Mouse (Mus musculus) hindbrain, embryonic 15.5 days (tissue): ENCODE measurements around the gene Vmn1r202. TPM values are rescaled to one million over a fixed set of nuclear protein-coding genes. Genes with fewer than 3 reads are reported as not detected.
"Not testable (repeated sequence)": the region's sequence is repeated elsewhere in the genome, so short reads cannot be mapped to it uniquely, and the experiment has no call there.

ENCODE experiments used
- ATAC-seq: fragments of 200-750 bp; cut with Nextera tagmentation; 2 replicates; pipeline ENCODE4 v1.8.0; 2017; ENCODE audit warnings: low read depth, moderate number of reproducible peaks, moderate TSS enrichment; ENCODE audit not compliant: low FRiP score
- H3K27ac ChIP-seq: fragments of 300-500 bp; sonication (generic); replicated peaks from 2 replicates; pipeline ENCODE4 v1.5.1; 2015; ENCODE audit warnings: mild to moderate bottlenecking, inconsistent platforms
- H3K27me3 ChIP-seq: fragments of 300-500 bp; sonication (generic); 2 replicates; pipeline ENCODE4 v1.6.1; 2015; ENCODE audit warnings: control low read depth, inconsistent platforms
- H3K36me3 ChIP-seq: fragments of 300-500 bp; sonication (generic); 2 replicates; pipeline ENCODE4 v1.6.1; 2015; ENCODE audit warnings: control low read depth, inconsistent platforms
- H3K4me1 ChIP-seq: fragments of 300-500 bp; sonication (generic); replicated peaks from 2 replicates; pipeline ENCODE4 v1.6.1; 2015; ENCODE audit warnings: control low read depth, inconsistent platforms
- H3K4me2 ChIP-seq: fragments of 300-500 bp; sonication (generic); 2 replicates; pipeline ENCODE4 v1.6.1; 2015; ENCODE audit warnings: moderate library complexity, mild to moderate bottlenecking, inconsistent platforms
- H3K4me3 ChIP-seq: fragments of 300-500 bp; sonication (generic); 2 replicates; pipeline ENCODE4 v1.5.1; 2015; ENCODE audit warnings: mild to moderate bottlenecking, inconsistent platforms
- H3K9ac ChIP-seq: fragments of 300-500 bp; sonication (generic); 2 replicates; pipeline ENCODE4 v1.6.1; 2015; ENCODE audit warnings: inconsistent platforms
- H3K9me3 ChIP-seq: fragments of 300-500 bp; sonication (generic); 2 replicates; pipeline ENCODE4 v1.6.1; 2016; ENCODE audit warnings: control low read depth, inconsistent platforms
- WGBS: fragments of 180-500 bp; shearing (Covaris S2); methylation state at CpG from one replicate; pipeline ENCODE4 v1.1.7; 2015; 5-methylcytosine and 5-hydroxymethylcytosine counted together
- polyA plus RNA-seq: library from polyadenylated mRNA; unstranded; fragments of >200 nt; fragmentation: Nextera tagmentation; extraction: Ambion mirVana; gene quantifications from 2 replicates; pipeline ENCODE4 v1.2.1, GENCODE M21; 2015

The Vmn1r202 gene
- not detected in 2 replicates for polyA plus RNA-seq

- Histone ChIP-seq H3K4me3 (no peak within 1 kb of the TSS), H3K27ac (no peak within 1 kb of the TSS), H3K9ac (no peak within 1 kb of the TSS), H3K4me1 (no peaks in the 10 kb centered on the region), H3K27me3 (no peaks in the 10 kb centered on the region), H3K36me3 (no peaks in the 10 kb centered on the region), H3K9me3 (no peaks in the 10 kb centered on the region), H3K4me2 (no peak within 1 kb of the TSS)
- no peak for ATAC-seq
Measured at GRCm38 (mm10) chr13:22505281-22505680, at the start of gene Vmn1r202. Vmn1r202 (minus strand) TSS chr13:22505381.

DNA sequence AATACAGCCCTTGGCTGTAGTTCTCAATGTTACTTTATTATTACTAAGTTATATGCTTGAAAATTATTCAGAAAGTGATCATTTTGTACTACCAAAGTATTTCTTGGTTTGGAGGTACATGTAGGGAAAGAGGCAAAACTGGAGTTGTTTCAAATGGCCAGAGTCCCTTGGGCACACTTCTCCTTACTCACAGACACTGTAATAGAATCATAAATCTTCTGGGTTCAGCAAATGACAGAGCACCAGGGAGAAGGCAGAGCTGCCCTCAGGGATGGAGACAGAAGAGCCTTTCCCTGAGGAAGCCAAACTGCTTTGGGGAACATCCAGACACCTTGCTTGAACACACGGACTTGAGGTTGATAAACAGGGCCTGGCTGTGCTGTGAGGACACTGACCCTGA is 47.7 kb upstream of the Vmn1r202 start, which contains the start of gene Vmn1r204:
Gene Vmn1r204 (plus strand): TSS at position 301 of the 400 bp plus-strand sequence.
- not testable (repeated sequence) for H3K9me3 ChIP-seq, H3K36me3 ChIP-seq, H3K9ac ChIP-seq, H3K4me3 ChIP-seq, H3K4me2 ChIP-seq, H3K27ac ChIP-seq, H3K4me1 ChIP-seq, H3K27me3 ChIP-seq, ATAC-seq
- WGBS: 59% methylated on average over 1 of the region's 1 CpGs

GRCm38 (mm10) chr13:22517814-22518213 is 12.6 kb upstream of the Vmn1r202 start, which contains the start of gene Vmn1r203:
Vmn1r203 (plus strand) TSS chr13:22518114.
- H3K9ac ChIP-seq: no peak within 1 kb of the TSS
- H3K4me2 ChIP-seq: no peak within 1 kb of the TSS
- H3K27ac ChIP-seq: no peak within 1 kb of the TSS
- no peaks in the 10 kb centered on the region for H3K27me3 ChIP-seq
- H3K4me3 ChIP-seq: no peak within 1 kb of the TSS
- no peaks in the 10 kb centered on the region for H3K36me3 ChIP-seq
- no peaks in the 10 kb centered on the region for H3K4me1 ChIP-seq
- H3K9me3 ChIP-seq: no peaks in the 10 kb centered on the region
- no peak for ATAC-seq

- no peaks in the 10 kb centered on the region for H3K36me3 ChIP-seq
- 44% methylated on average over 3 of the region's 3 CpGs for WGBS
- ATAC-seq: no peak
- no peaks in the 10 kb centered on the region for H3K4me1 ChIP-seq
- no peak overlapping the region for H3K4me2 ChIP-seq
- H3K27ac ChIP-seq: no peak overlapping the region
- no peak overlapping the region for H3K4me3 ChIP-seq
- H3K9me3 ChIP-seq: no peaks in the 10 kb centered on the region
- no peaks in the 10 kb centered on the region for H3K27me3 ChIP-seq
- H3K9ac ChIP-seq: no peak overlapping the region
Measured at GRCm38 (mm10) chr13:22502431-22502830, 2.8 kb downstream of the Vmn1r202 start.

- no peak within 1 kb of the TSS for H3K4me3 ChIP-seq
- no peak for ATAC-seq
- WGBS: 76% methylated on average over 1 of the region's 1 CpGs
Measured at GRCm38 (mm10) chr13:22471623-22472022, 33.6 kb downstream of the Vmn1r202 start, which contains the start of gene Vmn1r201. Vmn1r201 (plus strand) TSS chr13:22471923.

DNA sequence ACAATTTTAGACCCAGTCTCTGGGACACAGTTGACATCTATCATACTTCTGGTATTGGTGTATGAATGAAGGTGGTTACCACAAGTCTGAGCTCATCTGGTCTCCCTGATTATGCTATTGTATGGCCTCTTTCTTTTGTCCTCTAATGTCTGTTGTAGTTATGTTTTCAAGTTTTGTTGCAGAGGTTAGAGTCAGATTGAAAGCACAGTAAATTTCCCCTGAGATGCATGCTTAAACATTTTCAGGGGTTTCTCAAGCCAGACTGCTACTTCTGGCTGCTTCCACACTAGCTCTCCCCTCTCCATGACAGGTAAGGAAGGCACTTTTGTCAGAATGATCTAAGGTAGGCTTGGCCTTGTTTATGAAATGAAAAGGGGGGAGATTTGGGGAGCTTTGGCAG is 50.0 kb downstream of the Vmn1r202 start:
- H3K27ac ChIP-seq: no peak overlapping the region
- ATAC-seq: no peak
- H3K4me1 ChIP-seq: no peaks in the 10 kb centered on the region

More at GRCm38 (mm10) chr13:22471623-22472022, 33.6 kb downstream of the Vmn1r202 start, which contains the start of gene Vmn1r201:
- no peaks in the 10 kb centered on the region for H3K4me1 ChIP-seq
- H3K36me3 ChIP-seq: no peaks in the 10 kb centered on the region
- H3K27me3 ChIP-seq: no peaks in the 10 kb centered on the region
- no peak within 1 kb of the TSS for H3K27ac ChIP-seq
- no peak within 1 kb of the TSS for H3K4me2 ChIP-seq
- H3K9me3 ChIP-seq: no peaks in the 10 kb centered on the region
- no peak within 1 kb of the TSS for H3K9ac ChIP-seq

More for the DNA sequence above, 50.0 kb downstream of the Vmn1r202 start:
- no peaks in the 10 kb centered on the region for H3K36me3 ChIP-seq
- no peak overlapping the region for H3K4me2 ChIP-seq
- no peak overlapping the region for H3K4me3 ChIP-seq
- H3K9me3 ChIP-seq: no peaks in the 10 kb centered on the region
- H3K27me3 ChIP-seq: no peaks in the 10 kb centered on the region
- H3K9ac ChIP-seq: no peak overlapping the region

Other genes with a start within 250 kb of the Vmn1r202 start
- not detected in 2 replicates for gene Vmn1r195, start 234.9 kb downstream of the Vmn1r202 start, polyA plus RNA-seq
- not detected in 2 replicates for gene Vmn1r196, start 215.5 kb downstream of the Vmn1r202 start, polyA plus RNA-seq
- not detected in 2 replicates for gene Vmn1r197, start 180.8 kb downstream of the Vmn1r202 start, polyA plus RNA-seq
- gene Vmn1r198, start 155.0 kb downstream of the Vmn1r202 start, polyA plus RNA-seq: not detected in 2 replicates
- gene Vmn1r199, start 125.6 kb downstream of the Vmn1r202 start, polyA plus RNA-seq: not detected in 2 replicates
- 0.05 TPM in 1 of 2 replicates, not detected in the other for gene Vmn1r200, start 115.0 kb downstream of the Vmn1r202 start, polyA plus RNA-seq
- not detected in 2 replicates for gene Vmn1r201, start 33.5 kb downstream of the Vmn1r202 start, polyA plus RNA-seq
- not detected in 2 replicates for gene Vmn1r203, start 12.7 kb upstream of the Vmn1r202 start, polyA plus RNA-seq
- not detected in 2 replicates for gene Vmn1r204, start 47.8 kb upstream of the Vmn1r202 start, polyA plus RNA-seq
- gene Vmn1r205, start 87.6 kb upstream of the Vmn1r202 start, polyA plus RNA-seq: not detected in 2 replicates
- not detected in 2 replicates for gene Vmn1r206, start 118.9 kb upstream of the Vmn1r202 start, polyA plus RNA-seq
- gene Vmn1r207-ps, start 224.2 kb upstream of the Vmn1r202 start, polyA plus RNA-seq: not detected in 2 replicates